Mouse (Mus musculus) c-Kit-positive CD71-positive TER-119-negative erythroid progenitor cells, embryonic 14.5 days (primary cell): ENCODE measurements around the gene Zfp318.

Source experiments
- DNase-seq: peaks from one replicate; pipeline ENCODE4 v3.0.0-alpha.2; 2013; ENCODE audit warnings: low read depth

The Zfp318 gene

DNA sequence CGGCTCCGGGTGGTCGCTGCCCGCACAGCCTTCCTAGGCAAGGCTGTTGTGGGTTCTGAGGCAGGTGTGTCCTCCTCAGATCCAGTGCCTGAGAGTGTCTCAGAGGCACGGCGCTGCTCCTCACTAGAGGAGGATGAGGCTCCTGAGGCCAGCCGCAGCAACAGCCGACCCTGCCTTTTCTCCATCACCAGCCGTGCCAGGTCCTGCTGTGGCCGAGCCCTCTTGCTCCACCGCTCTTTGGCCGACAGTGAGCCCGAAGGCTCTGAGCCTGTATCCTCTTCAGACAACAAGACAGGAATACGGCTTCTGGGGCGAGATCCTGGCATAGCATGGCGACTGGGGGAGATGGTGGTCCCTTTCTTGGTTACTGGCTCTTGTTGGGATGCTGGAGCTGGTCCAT, 62.7 kb downstream of the Zfp318 start:
- no peak for DNase-seq

DNA sequence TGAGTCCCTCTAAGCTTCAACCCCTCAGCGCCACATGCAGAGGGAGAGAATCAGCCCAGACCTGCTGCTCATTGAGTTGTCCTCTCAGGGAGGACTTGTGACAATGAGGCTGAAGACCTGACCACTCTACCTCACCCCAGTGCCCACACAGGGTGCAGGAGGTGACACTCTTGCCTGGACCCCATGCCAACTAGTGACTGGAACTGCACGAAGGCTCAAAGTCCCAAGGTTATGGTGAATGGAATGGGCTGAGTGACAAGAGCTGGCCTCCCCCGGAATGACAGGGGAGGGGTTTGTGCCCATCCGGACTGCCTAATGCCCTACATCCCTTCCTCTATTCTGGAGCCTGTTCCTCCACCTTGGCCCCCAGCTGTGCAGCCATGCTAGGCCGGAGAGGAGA, 69.2 kb downstream of the Zfp318 start:
- no peak for DNase-seq

DNA sequence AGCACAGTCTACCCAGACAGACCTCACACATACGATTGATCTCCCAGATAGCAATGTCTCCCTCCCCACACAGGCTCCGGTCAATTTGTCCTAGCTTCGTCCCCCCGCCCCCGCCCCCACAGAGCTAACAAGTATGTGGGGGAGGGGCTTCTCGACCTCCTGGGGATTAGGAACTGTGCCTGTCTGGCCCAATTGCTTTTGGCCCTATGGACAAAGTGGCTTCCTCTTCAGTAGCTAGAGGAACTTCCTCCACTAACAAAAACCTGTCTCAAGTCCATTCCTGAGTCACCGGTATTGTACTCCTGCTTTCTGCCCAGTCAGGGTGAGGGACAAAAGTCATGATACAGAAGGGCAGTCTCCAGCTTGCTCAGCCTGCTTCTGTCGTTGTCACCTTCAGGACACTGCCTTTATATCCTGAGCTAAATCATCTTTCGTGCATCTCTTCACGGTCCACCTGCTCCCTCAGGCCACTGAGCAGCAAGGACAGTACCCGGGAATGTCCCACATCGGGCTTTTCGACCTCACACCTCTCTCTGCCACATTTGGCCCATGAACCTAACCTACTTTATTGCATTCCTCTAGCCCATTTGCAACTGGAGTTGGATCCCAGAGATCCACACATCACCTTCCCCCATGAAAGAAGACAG, 69.9 kb downstream of the Zfp318 start:
- DNase-seq: no peak

DNA sequence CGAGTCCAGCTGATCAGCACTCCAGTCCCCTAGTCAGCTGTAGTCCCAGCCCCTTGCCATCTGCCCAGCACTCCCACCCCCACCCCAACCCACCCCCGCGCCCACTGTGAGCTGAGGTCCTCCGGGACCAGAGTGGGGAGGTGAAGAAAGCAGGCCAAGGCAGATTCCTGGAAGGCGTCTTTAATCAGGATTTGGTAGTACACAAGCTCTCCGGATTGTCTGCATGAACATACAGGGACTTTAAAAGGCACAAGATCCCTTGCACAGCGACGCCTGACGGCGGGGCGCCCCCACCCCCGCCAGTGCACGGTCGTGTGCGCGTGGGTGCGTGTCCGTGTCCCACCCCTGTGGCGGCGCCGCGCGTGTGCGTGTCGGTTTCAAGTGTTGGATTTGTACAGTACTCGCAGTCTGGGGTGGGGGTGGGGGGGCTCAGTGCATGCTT, 70.5 kb downstream of the Zfp318 start:
- DNase-seq: no peak

DNA sequence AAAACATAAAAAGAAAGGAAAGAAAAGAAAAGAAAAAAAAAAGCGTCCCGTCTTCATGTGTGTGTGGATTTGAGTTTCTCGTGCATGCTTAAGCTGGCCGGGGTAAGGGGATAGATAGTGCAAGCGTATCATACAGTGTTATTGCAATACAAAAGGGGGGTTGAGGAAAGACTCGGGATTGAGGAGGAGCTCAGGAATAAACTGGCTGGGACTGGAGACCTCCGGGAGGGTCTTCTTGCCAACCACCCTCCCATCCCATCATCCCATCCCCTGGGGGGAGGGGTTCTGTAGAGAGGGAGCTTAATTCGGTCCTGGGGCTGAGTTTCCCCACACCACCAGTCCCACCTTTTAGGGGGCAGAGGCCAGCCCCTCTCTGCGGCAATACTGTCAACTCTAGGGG, 71.0 kb downstream of the Zfp318 start:
- no peak for DNase-seq

DNA sequence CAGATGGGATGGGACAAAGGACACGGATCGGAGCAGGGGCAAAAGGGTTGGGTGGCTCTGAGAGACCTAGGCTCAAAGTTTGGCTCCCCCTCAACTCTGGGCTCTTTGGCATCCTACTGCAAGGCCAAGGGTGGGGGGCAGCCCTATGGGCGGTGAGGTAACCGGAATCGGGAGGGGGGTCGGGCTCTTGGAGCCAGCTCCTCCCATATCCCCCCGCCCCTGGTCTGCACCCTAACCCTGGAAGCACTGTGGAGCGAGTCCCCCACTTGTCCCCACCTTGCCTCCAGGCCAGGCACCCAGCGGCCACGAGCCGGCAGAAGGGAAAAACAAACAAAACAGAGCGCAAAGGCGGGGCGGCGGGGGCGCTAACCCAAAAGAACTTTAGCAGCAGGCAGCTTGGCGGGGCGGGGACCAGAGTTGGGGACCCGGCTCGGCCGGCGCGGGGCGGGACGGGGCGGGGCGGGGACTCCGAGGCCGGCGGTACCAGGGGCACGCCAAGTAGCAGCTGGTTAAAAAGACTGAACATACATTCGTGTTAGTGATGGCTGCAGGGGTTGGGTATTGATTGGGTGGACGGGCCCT, 71.7 kb downstream of the Zfp318 start:
- DNase-seq: no peak

DNA sequence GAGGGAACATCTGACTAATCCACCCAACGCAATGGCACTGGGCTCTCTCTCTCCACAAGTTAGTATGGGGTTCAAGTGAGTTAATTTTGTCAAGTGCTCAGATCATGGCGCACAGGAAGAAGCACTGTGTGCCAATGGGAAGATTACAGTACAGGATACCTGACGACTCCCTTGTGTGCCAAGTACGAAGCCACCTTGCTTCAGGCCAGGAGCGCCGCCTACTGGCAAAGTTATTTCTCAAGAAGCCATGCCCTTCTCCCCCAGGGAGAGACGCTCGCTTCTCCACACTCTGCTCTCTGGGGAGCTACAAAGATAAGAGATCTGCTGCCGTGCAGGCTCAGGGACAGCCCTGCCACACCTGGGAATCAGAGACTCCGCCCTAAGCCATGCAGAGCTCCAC, 74.3 kb downstream of the Zfp318 start:
- peak; percentile 43 for DNase-seq

DNA sequence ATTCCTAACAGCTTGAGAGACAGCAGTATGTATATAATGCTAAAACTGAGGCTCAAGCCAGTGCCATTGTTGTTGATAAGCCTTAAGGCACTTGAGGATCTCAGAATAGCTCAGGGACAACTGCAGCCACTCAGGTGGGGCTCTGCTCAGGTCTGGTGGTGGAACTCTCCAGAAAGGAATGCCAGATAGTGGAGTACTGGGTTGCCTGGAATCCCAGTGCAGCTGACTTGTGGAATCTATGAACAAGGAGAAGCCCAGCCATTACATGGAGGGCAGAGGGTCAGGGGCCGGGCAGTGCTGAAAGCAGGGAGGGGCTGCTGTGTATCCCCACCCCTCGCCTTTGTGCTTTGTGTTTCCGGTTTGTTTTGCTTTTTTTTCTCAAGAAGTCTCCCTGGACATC, 74.9 kb downstream of the Zfp318 start:
- DNase-seq: no peak

DNA sequence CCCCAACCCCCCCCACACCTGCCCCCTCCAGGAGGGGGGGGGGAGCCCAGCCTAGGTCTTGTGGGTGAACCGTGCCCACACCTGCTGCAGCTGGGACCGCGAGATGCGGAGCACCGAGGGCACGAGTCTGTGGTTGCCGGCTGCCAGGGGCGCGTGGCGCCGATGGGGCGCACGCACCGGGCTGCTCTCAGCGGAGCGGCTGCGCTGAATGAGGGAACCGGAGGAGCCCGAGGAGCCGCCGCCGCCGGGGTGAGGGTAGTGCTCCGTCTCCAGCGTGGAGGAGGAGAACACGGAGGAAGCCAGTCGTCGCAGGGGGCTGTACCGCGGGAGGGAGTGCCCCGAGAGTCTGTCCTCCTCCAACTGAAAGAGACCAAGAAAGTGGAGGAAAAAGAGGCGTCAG, 77.1 kb downstream of the Zfp318 start:
- DNase-seq: no peak

DNA sequence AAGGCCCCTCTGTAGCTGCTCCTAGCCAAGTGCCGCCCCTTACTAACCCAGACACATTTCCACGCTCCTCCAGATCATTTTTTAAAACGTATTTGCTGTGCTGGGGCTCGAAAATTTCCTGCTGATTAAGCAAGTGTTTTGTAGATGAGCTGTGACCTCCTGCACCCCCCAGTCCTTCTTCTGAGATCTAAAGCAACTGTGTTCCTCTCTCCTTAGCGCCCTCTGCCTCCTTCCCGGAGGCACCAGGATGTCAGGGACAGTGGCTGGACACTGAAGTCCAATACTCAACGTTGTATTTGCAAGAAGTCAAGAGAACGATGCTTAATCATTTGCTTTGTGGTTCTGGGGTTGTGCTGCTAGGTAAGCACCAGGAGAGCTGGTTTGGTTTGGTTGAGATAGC, 77.8 kb downstream of the Zfp318 start:
- DNase-seq: no peak

DNA sequence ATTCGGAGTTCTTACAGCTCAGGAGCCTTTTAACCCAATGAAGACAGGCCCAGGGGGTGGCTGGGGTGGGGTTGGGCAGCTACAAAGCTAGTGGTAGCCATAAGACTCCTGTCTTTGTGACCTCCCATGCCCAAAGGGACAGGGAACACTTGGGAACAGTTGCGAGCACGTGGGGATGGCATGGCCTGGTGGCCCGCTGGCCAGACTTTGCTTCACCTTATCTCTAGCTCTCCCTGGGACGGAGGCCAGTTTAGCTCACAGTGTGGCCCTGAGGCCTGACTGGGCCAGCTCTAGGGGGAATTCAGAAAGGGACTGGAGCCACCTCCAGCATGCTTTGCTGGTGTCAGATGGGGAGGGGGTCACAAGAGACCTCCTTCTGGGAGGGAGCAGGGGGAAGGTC, 78.7 kb downstream of the Zfp318 start:
- no peak for DNase-seq

DNA sequence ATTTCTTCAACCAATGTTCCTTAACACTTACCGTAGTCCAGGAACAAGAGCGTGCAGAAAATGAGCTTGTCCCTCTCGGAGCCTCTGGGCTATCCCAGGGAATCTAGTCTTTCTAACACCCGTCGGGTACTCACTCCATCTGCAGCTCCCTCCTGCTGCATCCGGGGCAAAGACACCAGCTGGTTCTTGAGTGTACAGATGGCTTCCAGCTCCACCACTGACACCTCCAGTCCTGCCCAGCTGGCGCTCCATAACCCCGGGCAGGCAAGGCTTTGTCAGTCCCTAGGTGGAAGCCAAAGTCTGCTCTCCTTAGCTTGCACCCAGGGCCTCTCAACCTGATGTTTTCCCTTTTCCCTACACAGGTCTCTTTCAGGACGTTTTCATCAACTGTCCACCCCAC, 84.3 kb downstream of the Zfp318 start:
- DNase-seq: no peak
